Mouse (Mus musculus) heart, postnatal 0 days (tissue): ENCODE measurements around the gene Csde1.

Experiments
- CTCF ChIP-seq: IDR thresholded peaks from 2 replicates; pipeline ENCODE4 v1.5.1; 2016; ENCODE audit warnings: antibody characterized with exemption, control low read depth, low read depth
- EP300 ChIP-seq: IDR thresholded peaks from 2 replicates; pipeline ENCODE4 v1.6.1; 2016; ENCODE audit warnings: antibody characterized with exemption, low read depth

- TF ChIP-seq CTCF (no peak), EP300 (no peak)
Measured at GRCm38 (mm10) chr3:103019462-103019861, 764 bp upstream of the Csde1 start.
